Mouse (Mus musculus) embryo, embryonic 11 days (tissue): ENCODE measurements at regions not wholly inside any gene's neighbourhood (a gene's known extent, or its start where the extent isn't known, plus 50 kb on each side); places are given as distances from the start of the nearest gene placed in this dataset.

Experiments used
- DNase-seq: peaks from one replicate; pipeline ENCODE4 v3.0.0-alpha.2; 2015

DNA sequence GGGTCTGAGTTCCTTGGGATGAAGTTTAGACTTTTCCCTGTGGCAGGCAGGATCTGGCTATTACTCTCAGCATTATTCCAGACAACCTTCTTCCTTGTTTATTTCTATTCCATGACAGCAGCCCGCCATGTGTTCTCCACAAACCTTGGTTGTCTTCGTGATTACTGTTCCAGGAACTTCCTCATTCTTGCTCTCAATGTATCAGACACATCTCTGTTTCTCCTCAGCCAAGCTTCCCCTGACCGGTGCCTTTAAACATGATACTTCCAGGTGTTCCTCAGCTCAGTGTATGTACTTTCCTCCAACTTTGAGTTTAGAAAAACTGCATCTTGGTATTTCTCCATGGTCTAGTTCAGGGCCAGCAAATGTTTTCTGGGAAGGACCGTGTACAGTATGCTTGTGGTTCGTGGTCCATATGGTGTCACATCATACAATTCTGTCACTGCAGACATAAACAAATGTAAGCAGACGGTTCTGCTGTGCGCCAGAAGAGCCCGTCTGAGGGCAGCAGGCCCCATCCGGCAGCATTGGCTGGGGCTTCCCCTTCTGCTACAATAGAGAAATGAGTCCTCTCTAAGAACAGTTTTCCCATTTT, 64.2 kb downstream of the Peg10 start:
- no peak for DNase-seq

GRCm38 (mm10) chr6:4813206-4813605, 66.1 kb downstream of the Peg10 start:
- peak; percentile 81 for DNase-seq

GRCm38 (mm10) chr6:4816856-4817255, 69.8 kb downstream of the Peg10 start:
- DNase-seq, result no peak

DNA sequence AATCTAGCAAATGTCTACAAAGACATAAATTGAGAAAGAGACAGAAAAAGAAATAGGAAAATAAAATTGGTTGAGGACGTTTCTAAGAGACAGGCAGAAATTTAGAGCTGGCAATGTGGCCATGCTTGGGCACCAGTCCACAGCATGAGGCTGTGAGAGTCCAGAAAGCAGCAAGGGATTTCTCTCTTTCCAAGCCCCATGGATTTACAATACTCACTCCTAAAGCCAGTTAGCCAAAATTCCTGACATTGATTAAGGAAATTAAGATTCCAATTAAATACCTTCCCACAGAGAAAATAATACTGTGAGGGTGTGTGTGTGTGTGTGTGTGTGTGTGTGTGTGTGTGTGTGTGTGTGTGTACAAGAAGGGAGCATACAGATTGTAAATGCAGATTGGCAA, 61.5 kb upstream of the Ppp1r9a start:
- no peak for DNase-seq

- no peak for DNase-seq
These were observed 53.0 kb upstream of the Ppp1r9a start for GRCm38 (mm10) chr6:4849747-4850146.

GRCm38 (mm10) chr6:4851040-4851439, 51.7 kb upstream of the Ppp1r9a start:
- no peak for DNase-seq
